Mouse (Mus musculus) heart, postnatal 25 days (tissue): ENCODE results near the gene Kcnk5. TPM values are rescaled to one million over a fixed set of nuclear protein-coding genes. Genes with fewer than 3 reads are reported as not detected.

Experiments used
- DNase-seq: peaks from one replicate; pipeline ENCODE4 v3.0.0; 2022; ENCODE audit warnings: low spot score
- intact Hi-C: fragments of 180-260 bp; cut with DNase I; formaldehyde crosslinking; loops from one replicate; pipeline ENCODE4 v1.15.1; 2025
- total RNA-seq, 2 experiments: library from RNA; stranded (reverse); gene quantifications; 2 replicates each; pipeline ENCODE4 v1.2.3; 2021

Kcnk5 gene
- total RNA-seq, 2 experiments from 2014 or later: 0.55 to 0.56 TPM

GRCm38 (mm10) chr14:20203301-20203700 is 21.7 kb upstream of the Kcnk5 start:
- intact Hi-C loops: no loop called here
- DNase-seq: no peak

DNA sequence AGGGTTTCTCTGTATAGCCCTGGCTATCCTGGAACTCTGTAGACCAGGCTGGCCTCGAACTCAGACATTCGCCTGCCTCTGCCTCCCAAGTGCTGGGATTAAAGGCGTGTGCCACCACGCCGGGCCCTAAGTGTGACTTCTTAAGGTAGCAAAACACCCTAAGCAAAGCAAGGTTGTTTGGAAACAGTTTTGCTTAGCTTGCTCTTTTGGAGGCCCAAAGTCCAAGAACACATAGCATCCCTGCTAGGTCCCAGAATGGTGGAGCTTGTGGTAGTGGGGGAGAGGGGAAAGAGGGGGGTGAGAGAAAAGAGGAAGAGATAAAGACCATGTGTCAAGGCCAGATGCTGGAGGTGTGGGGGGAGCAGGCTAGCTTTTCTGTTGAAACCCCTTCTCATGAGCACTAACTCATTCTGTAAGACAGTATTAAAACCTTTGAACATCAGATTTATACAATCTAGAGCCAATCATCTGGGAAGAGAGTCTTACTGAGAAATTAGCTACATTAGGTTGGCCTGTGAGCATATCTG is 21.1 kb upstream of the Kcnk5 start:
- intact Hi-C loops: no loop called here
- no peak for DNase-seq

GRCm38 (mm10) chr14:20201066-20201683 is 19.6 kb upstream of the Kcnk5 start:
- DNase-seq: no peak
- intact Hi-C loops: no loop called here

DNA sequence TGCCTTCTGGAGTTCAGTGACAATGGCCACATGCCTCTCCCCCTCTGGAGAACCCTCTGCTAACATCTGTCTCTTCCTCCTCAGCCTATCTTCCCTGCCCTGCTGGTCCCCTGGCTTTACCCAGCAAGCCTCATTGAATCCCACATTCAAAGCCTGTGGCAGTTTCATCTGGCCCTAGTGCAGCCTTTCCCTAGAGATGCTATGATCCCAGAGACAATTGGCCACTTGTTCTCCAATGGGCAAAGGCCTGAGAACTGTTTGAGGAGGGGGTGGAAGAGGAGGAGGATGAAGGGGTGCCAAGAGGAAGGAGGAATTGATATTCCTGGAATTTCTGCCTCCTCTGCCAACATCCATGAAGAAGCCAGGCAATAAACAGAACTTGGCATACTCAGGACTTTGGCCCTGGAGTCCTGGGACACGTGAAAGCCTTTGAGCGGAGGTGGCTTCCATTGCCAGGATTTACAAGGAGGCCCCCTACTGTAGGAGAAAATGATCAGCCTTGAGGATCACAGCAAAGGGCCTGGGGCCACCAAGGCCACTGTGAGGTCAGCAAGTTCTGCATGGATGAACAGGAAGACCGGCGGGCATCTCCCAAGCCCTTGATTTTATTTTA is 11.6 kb upstream of the Kcnk5 start:
- intact Hi-C loops: no loop called here

DNA sequence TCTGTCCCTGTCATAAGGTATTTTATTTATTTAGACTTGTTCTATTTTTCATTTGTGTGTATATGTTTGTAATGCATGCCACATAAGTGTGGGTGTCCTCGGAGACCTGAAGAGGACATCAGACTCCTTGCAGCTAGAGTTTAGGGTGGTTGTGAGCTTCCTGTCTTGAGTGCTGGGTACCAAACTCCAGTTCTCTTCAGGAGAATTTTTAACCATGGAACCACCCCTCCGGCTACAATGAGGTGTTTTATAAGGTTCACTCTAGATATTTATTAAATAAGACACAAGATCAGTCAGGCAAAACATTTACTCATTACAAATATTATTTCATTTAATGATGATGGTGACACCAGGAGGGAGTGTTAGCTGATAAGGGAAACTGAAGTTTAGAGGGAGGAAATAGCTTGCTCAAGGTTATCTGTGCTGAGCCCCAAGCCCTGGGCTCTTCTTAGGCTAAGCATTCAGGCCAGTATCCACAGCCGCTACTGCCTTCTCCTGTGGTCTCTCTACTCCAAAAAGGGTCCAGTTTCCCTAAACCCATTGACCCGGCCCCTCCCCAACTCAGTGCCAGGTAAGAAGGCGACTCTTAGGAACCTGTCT is 9.6 kb upstream of the Kcnk5 start:
- DNase-seq: no peak
- intact Hi-C loops: no loop called here

More for the DNA sequence above, 11.6 kb upstream of the Kcnk5 start:
- DNase-seq: no peak

DNA sequence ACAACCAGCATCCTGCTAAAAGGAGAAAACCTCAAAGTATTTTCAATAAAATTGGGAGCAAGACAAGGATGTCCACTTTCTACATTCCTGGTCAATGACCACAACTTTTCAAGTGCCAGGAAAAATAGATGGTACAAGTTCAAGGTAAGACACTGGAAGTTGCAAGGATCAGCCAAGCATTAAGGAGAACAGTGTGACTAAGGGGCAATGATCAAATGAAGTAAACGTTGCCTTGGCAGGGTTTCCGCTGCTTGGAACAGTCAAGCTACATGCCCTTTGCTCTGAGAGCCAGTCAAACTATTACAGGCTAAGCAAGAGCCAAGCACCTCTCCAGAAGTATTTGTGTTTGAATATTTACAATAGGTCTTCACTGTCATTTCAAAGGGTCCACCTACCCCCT is 8.1 kb upstream of the Kcnk5 start:
- no peak for DNase-seq
- intact Hi-C loops: no loop called here

GRCm38 (mm10) chr14:20185426-20185825 is 3.8 kb upstream of the Kcnk5 start:
- intact Hi-C loops: no loop called here
- no peak for DNase-seq

DNA sequence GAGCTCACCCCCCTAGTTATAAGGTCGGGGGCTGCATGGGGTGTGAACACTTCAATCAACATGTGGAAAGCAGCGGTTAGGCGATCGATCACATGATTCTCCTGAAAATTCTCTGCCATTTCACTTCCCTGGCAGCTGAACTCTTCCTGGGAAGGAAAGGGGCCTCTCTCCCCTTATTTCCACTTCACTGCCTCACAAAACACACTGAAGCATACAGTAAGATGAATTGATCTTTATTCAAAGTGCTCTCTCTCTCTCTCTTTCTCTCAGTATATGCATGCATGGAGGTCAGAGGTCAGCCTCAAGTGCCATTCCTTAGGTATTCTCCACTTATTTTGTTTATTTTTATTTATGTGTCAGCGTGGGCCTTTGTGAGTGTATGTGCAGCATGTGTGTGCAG is 2.1 kb upstream of the Kcnk5 start:
- intact Hi-C loops: no loop called here
- no peak for DNase-seq

- DNase-seq: no peak
- intact Hi-C loops: no loop called here
These were observed 987 bp upstream of the Kcnk5 start for GRCm38 (mm10) chr14:20182596-20182995.

- intact Hi-C loops: no loop called here
- DNase-seq: peak; percentile 22
These were observed 852 bp downstream of the Kcnk5 start for GRCm38 (mm10) chr14:20180751-20181162.

- intact Hi-C loops: no loop called here
- DNase-seq: no peak
These were observed 1.3 kb downstream of the Kcnk5 start for GRCm38 (mm10) chr14:20180304-20180703.

DNA sequence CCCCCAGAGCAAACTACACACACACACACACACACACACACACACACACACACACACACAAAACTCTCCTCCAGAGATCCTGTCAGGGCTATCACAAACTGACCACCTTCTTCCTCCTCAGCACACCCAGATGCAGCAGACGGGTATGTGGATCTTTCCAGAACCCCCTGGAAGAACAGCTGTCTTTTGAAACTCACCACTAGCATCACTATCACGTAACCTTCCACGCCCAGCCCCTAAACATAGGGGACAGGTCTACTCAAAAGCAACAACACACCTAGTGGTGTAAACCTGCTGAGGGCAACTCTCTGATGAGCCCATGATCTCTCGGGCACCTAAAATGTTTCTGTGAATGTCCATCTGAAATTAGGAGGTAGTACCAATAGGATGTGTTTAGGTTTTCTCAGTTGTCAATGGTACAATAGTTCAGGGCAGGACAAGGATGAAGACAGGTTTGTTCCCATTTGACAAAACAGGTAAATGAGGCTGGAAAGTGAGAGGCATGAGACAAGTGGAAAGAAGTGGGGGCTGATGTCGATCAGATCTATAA is 1.8 kb downstream of the Kcnk5 start:
- intact Hi-C loops: no loop called here
- no peak for DNase-seq

DNA sequence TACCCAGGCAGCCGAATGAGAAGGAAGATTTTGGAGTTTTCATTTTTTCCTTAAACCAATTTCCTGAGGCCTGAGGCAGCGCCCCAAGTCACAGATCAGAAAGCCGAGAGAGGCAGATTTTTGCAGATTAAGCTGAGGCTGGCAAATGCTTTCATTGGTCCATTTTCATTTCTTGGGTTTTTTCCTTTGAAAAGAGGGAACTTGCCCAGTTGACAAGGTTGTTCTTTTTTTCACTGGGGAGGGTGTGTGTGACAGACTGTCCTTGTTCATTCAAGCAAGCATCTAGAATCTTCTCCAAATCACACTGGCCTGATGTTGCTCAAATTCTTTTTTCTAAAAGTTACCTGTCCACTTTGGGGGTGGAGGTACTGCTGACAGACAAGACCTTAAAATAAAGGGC is 2.5 kb downstream of the Kcnk5 start:
- DNase-seq: no peak
- intact Hi-C loops: no loop called here

DNA sequence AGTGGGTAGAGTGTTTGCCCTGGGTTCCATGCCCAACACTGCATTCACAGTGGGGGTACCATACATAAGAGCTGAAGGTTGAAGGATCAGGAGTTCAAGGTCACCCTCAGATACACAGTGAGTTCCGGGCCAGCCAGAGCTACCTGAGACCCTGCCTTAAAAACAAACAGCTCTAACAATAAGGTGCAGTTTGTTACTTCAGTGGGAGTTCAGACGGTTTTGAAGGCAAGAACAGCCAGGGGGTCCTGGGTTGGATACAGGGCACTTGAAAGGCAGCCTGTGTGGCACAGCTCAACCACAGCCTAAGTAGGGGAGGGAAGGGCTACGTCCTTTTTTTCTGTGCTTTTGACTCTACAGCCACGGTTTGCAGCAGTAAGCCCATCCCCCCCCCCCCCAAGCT is 3.0 kb downstream of the Kcnk5 start:
- no peak for DNase-seq
- intact Hi-C loops: no loop called here

- DNase-seq: no peak
- intact Hi-C loops: no loop called here
These were observed 4.0 kb downstream of the Kcnk5 start for GRCm38 (mm10) chr14:20177494-20178123.

DNA sequence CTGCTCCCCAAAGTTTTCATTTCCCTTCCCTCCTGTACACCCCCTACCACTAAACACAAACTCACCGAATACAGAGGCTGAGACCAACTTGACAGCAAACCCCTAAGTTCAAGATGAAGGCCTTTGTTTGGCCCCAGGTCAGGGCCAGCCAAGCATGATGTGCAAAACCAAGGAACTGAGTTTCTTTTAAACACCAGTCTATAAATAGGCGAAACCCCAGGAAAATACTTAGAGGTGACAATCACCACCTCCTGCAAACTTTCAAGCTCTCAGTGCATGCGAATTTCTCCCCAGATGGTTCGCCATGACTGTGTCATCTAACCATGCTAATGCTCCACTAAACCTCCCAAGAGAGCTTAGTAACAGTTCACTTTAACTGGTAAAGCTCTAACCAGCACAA is 5.9 kb downstream of the Kcnk5 start:
- intact Hi-C loops: no loop called here

GRCm38 (mm10) chr14:20175114-20175513 is 6.5 kb downstream of the Kcnk5 start:
- intact Hi-C loops: no loop called here
- no peak for DNase-seq

More for the DNA sequence above, 5.9 kb downstream of the Kcnk5 start:
- no peak for DNase-seq

DNA sequence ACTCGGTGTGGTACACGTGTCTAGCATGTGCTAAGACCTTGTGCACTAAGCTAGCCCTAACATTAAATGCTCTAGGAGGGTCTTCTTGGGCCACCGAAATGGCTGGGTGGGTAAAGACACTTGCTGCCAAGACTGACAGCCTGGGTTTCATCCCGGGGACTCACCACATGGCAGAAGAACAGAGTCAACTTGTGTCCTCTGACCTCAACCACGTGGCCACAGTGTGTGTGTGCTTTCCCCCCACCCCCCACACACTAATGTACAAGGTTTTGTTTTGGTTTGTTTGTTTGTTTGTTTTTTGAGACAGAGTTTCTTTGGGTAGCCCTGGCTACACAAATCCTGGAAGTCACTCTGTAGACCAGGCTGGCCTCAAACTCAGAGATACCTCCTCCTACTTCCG is 6.9 kb downstream of the Kcnk5 start:
- no peak for DNase-seq
- intact Hi-C loops: no loop called here

- intact Hi-C loops: no loop called here
- no peak for DNase-seq
These were observed 7.6 kb downstream of the Kcnk5 start for GRCm38 (mm10) chr14:20173873-20174490.

DNA sequence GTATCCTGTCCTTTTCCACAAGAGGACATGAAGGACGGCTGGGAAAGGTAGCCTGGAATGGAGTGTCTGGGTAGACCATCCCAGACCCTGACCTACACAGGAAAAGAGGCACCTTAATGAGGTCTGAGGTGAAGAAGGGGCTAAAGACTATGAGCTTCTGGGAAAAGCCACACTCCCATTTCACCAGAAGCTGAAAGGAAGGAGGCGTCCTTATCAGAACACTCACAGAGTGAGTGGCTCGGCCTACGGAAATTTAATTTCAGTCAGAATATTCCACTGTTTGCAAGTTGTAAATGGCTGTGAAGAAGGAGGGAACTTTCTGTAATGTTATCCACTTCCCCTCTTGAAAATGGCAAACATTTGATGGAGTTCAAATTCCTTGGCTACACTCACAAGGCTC is 8.7 kb downstream of the Kcnk5 start:
- intact Hi-C loops: no loop called here
- no peak for DNase-seq
